Mouse (Mus musculus): Measurements from ENCODE around the gene Serinc3.

DNA sequence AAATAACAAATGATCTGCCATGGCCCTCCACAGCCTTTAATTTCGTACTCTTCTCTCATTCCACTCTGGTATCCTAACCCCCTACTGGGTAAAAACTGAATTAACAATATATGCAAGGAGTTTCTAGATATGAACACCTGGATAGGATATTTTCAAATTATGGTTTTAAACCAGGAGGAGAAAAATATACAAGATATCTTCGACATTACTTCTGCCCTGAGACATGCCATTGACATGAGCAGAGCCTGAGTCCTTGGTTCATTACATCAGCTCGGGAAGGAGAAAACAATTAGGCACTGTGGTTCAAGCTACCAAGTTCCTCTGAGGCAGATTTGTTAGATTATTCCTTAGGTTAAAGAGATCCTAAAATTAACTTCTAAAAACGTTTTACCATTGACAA, 884 bp downstream of the Serinc3 start:
- no peak for TF ChIP-seq POLR2A (IDR thresholded peaks at IDR 0.05; ENCODE audit: insufficient read length, low read depth)
- TF ChIP-seq USF1 (IDR thresholded peaks at IDR 0.05; ENCODE audit: low read depth): no peak
- no peak for TF ChIP-seq CEBPB (IDR thresholded peaks at IDR 0.05; ENCODE audit: insufficient read depth, poor library complexity, severe bottlenecking)
- TF ChIP-seq SRF (IDR thresholded peaks at IDR 0.05; ENCODE audit: control insufficient read depth, insufficient read length, low read depth): no peak

All from myocyte (in vitro differentiated cells).